Mouse (Mus musculus): ENCODE results near the gene Fcnb. TPM values are rescaled to one million over a fixed set of nuclear protein-coding genes. Genes with fewer than 3 reads are reported as not detected.

Gene Fcnb
- polyA plus RNA-seq, 1 experiment from 2014 or later: 0.15 TPM

GRCm38 (mm10) chr2:28044920-28045598 is 39.6 kb downstream of the Fcnb start:
- Histone ChIP-seq H3K4me3 (ENCODE audit: low read depth, low read length) (no peak overlapping the region), H3K9ac (ENCODE audit: low read length) (no peak overlapping the region), H3K27me3 (replicated peaks; ENCODE audit: control insufficient read depth, insufficient read depth, low read length) (no peaks in the 10 kb centered on the region), H3K36me3 (ENCODE audit: control insufficient read depth, insufficient read depth, low read length) (no peaks in the 10 kb centered on the region), H3K27ac (ENCODE audit: low read depth) (no peak overlapping the region), H3K4me1 (replicated peaks; ENCODE audit: control insufficient read depth, insufficient read depth, low read length) (peaks cover 5% of the 10 kb centered on the region; the same call in 1 of the 2 replicates), H3K4me2 (ENCODE audit: low read length) (no peak overlapping the region), H3K9me3 (ENCODE audit: control insufficient read depth, low read length) (no peaks in the 10 kb centered on the region)
- DNase-seq (ENCODE audit: low spot score) (no peak), ATAC-seq (replicated peaks; ENCODE audit: low FRiP score, low TSS enrichment, low read depth) (no peak)
- 86% methylated on average over 9 of the region's 9 CpGs for WGBS

- Histone ChIP-seq H3K4me2 (ENCODE audit: low read length) (no peak overlapping the region), H3K27me3 (replicated peaks; ENCODE audit: control insufficient read depth, insufficient read depth, low read length) (no peaks in the 10 kb centered on the region), H3K36me3 (ENCODE audit: control insufficient read depth, insufficient read depth, low read length) (peaks cover 39% of the 10 kb centered on the region), H3K9ac (ENCODE audit: low read length) (no peak overlapping the region), H3K9me3 (ENCODE audit: control insufficient read depth, low read length) (no peaks in the 10 kb centered on the region), H3K4me3 (ENCODE audit: low read depth, low read length) (no peak overlapping the region), H3K27ac (ENCODE audit: low read depth) (no peak overlapping the region), H3K4me1 (replicated peaks; ENCODE audit: control insufficient read depth, insufficient read depth, low read length) (no peaks in the 10 kb centered on the region)
- ATAC-seq (replicated peaks; ENCODE audit: low FRiP score, low TSS enrichment, low read depth): no peak
- whole genome bisulfite sequencing: 92% methylated on average over 1 of the region's 1 CpGs
- DNase-seq (ENCODE audit: low spot score): no peak
These were observed 44.2 kb downstream of the Fcnb start for GRCm38 (mm10) chr2:28040466-28040865.

GRCm38 (mm10) chr2:28039647-28040325 is 44.9 kb downstream of the Fcnb start:
- WGBS: 96% methylated on average over 10 of the region's 10 CpGs
- H3K27ac ChIP-seq (ENCODE audit: low read depth): no peak overlapping the region

GRCm38 (mm10) chr2:28038391-28039096 is 46.1 kb downstream of the Fcnb start:
- no peak overlapping the region for H3K4me3 ChIP-seq (ENCODE audit: low read depth, low read length)
- no peak overlapping the region for H3K9ac ChIP-seq (ENCODE audit: low read length)
- H3K27ac ChIP-seq (ENCODE audit: low read depth): no peak overlapping the region
- DNase-seq (ENCODE audit: low spot score) (no peak), ATAC-seq (replicated peaks; ENCODE audit: low FRiP score, low TSS enrichment, low read depth) (no peak)
- H3K27me3 ChIP-seq (replicated peaks; ENCODE audit: control insufficient read depth, insufficient read depth, low read length): no peaks in the 10 kb centered on the region
- H3K9me3 ChIP-seq (ENCODE audit: control insufficient read depth, low read length): no peaks in the 10 kb centered on the region
- 80% methylated on average over 14 of the region's 14 CpGs for WGBS
- H3K4me2 ChIP-seq (ENCODE audit: low read length): no peak overlapping the region
- no peaks in the 10 kb centered on the region for H3K4me1 ChIP-seq (replicated peaks; ENCODE audit: control insufficient read depth, insufficient read depth, low read length)
- H3K36me3 ChIP-seq (ENCODE audit: control insufficient read depth, insufficient read depth, low read length): peaks cover 58% of the 10 kb centered on the region

More at GRCm38 (mm10) chr2:28039647-28040325, 44.9 kb downstream of the Fcnb start:
- no peak overlapping the region for H3K9ac ChIP-seq (ENCODE audit: low read length)
- no peaks in the 10 kb centered on the region for H3K4me1 ChIP-seq (replicated peaks; ENCODE audit: control insufficient read depth, insufficient read depth, low read length)
- no peaks in the 10 kb centered on the region for H3K27me3 ChIP-seq (replicated peaks; ENCODE audit: control insufficient read depth, insufficient read depth, low read length)
- DNase-seq (ENCODE audit: low spot score) (no peak), ATAC-seq (replicated peaks; ENCODE audit: low FRiP score, low TSS enrichment, low read depth) (no peak)
- peaks cover 45% of the 10 kb centered on the region for H3K36me3 ChIP-seq (ENCODE audit: control insufficient read depth, insufficient read depth, low read length)
- H3K4me3 ChIP-seq (ENCODE audit: low read depth, low read length): no peak overlapping the region
- H3K4me2 ChIP-seq (ENCODE audit: low read length): no peak overlapping the region
- H3K9me3 ChIP-seq (ENCODE audit: control insufficient read depth, low read length): no peaks in the 10 kb centered on the region

- WGBS: 70% methylated on average over 12 of the region's 12 CpGs
- DNase-seq (ENCODE audit: low spot score): no peak
- H3K9me3 ChIP-seq (ENCODE audit: control insufficient read depth, low read length): no peaks in the 10 kb centered on the region
- no peak overlapping the region for H3K27ac ChIP-seq (ENCODE audit: low read depth)
- H3K27me3 ChIP-seq (replicated peaks; ENCODE audit: control insufficient read depth, insufficient read depth, low read length): no peaks in the 10 kb centered on the region
- H3K4me3 ChIP-seq (ENCODE audit: low read depth, low read length): no peak overlapping the region
- no peak for ATAC-seq (replicated peaks; ENCODE audit: low FRiP score, low TSS enrichment, low read depth)
- no peaks in the 10 kb centered on the region for H3K4me1 ChIP-seq (replicated peaks; ENCODE audit: control insufficient read depth, insufficient read depth, low read length)
- no peak overlapping the region for H3K4me2 ChIP-seq (ENCODE audit: low read length)
- H3K9ac ChIP-seq (ENCODE audit: low read length): no peak overlapping the region
- peaks cover 66% of the 10 kb centered on the region for H3K36me3 ChIP-seq (ENCODE audit: control insufficient read depth, insufficient read depth, low read length)
These were observed 46.9 kb downstream of the Fcnb start for GRCm38 (mm10) chr2:28037505-28038390.

GRCm38 (mm10) chr2:28036788-28037187 is 47.9 kb downstream of the Fcnb start:
- Histone ChIP-seq H3K9me3 (ENCODE audit: control insufficient read depth, low read length) (no peaks in the 10 kb centered on the region), H3K4me2 (ENCODE audit: low read length) (no peak overlapping the region), H3K36me3 (ENCODE audit: control insufficient read depth, insufficient read depth, low read length) (peaks cover 74% of the 10 kb centered on the region), H3K27ac (ENCODE audit: low read depth) (no peak overlapping the region), H3K4me1 (replicated peaks; ENCODE audit: control insufficient read depth, insufficient read depth, low read length) (no peaks in the 10 kb centered on the region), H3K27me3 (replicated peaks; ENCODE audit: control insufficient read depth, insufficient read depth, low read length) (no peaks in the 10 kb centered on the region), H3K9ac (ENCODE audit: low read length) (no peak overlapping the region), H3K4me3 (ENCODE audit: low read depth, low read length) (no peak overlapping the region)
- ATAC-seq (replicated peaks; ENCODE audit: low FRiP score, low TSS enrichment, low read depth): no peak
- 88% methylated on average over 13 of the region's 13 CpGs for WGBS
- DNase-seq (ENCODE audit: low spot score): no peak

- DNase-seq (ENCODE audit: low spot score): no peak
- H3K27ac ChIP-seq (ENCODE audit: low read depth): no peak overlapping the region
- peaks cover 91% of the 10 kb centered on the region for H3K36me3 ChIP-seq (ENCODE audit: control insufficient read depth, insufficient read depth, low read length)
- no peaks in the 10 kb centered on the region for H3K4me1 ChIP-seq (replicated peaks; ENCODE audit: control insufficient read depth, insufficient read depth, low read length)
- no peak overlapping the region for H3K4me3 ChIP-seq (ENCODE audit: low read depth, low read length)
- ATAC-seq (replicated peaks; ENCODE audit: low FRiP score, low TSS enrichment, low read depth): no peak
- no peaks in the 10 kb centered on the region for H3K9me3 ChIP-seq (ENCODE audit: control insufficient read depth, low read length)
- H3K4me2 ChIP-seq (ENCODE audit: low read length): no peak overlapping the region
- no peaks in the 10 kb centered on the region for H3K27me3 ChIP-seq (replicated peaks; ENCODE audit: control insufficient read depth, insufficient read depth, low read length)
- no peak overlapping the region for H3K9ac ChIP-seq (ENCODE audit: low read length)
- WGBS: 84% methylated on average over 13 of the region's 13 CpGs
These were observed 50.5 kb downstream of the Fcnb start for GRCm38 (mm10) chr2:28034011-28034710.

GRCm38 (mm10) chr2:28032469-28032868 is 52.2 kb downstream of the Fcnb start:
- no peak for ATAC-seq (replicated peaks; ENCODE audit: low FRiP score, low TSS enrichment, low read depth)
- peaks cover 96% of the 10 kb centered on the region for H3K36me3 ChIP-seq (ENCODE audit: control insufficient read depth, insufficient read depth, low read length)
- H3K4me1 ChIP-seq (replicated peaks; ENCODE audit: control insufficient read depth, insufficient read depth, low read length): no peaks in the 10 kb centered on the region
- H3K9me3 ChIP-seq (ENCODE audit: control insufficient read depth, low read length): no peaks in the 10 kb centered on the region
- DNase-seq (ENCODE audit: low spot score): no peak
- no peak overlapping the region for H3K4me2 ChIP-seq (ENCODE audit: low read length)
- H3K27me3 ChIP-seq (replicated peaks; ENCODE audit: control insufficient read depth, insufficient read depth, low read length): no peaks in the 10 kb centered on the region
- 94% methylated on average over 11 of the region's 11 CpGs for WGBS
- H3K4me3 ChIP-seq (ENCODE audit: low read depth, low read length): no peak overlapping the region
- H3K9ac ChIP-seq (ENCODE audit: low read length): no peak overlapping the region
- H3K27ac ChIP-seq (ENCODE audit: low read depth): no peak overlapping the region
